Mouse (Mus musculus): ENCODE measurements at regions not wholly inside any gene's neighbourhood (a gene's known extent, or its start where the extent isn't known, plus 50 kb on each side); places are given as distances from the start of the nearest gene placed in this dataset.

DNA sequence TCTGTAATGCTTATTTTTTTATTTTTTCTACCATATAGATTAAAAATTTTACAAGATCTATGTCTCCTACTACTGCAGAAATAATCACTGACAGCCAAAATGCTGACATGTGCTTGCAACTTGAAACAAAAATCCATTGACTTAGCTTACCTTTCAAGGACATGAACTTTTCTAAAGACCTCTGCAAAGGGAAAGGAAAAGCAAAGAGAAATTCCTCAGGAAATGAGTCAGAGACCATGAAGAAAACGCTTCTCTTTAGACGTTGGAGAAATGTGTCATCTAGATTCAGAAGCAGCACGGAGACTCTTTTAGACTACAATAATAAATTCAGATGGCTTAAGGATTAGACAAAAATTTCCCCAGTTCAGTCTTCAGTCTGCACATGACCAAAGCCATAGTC, 2188.6 kb upstream of the Tenm3 start:
- DNase-seq (ENCODE audit: low spot score in 2 of 2) = no peak

DNA sequence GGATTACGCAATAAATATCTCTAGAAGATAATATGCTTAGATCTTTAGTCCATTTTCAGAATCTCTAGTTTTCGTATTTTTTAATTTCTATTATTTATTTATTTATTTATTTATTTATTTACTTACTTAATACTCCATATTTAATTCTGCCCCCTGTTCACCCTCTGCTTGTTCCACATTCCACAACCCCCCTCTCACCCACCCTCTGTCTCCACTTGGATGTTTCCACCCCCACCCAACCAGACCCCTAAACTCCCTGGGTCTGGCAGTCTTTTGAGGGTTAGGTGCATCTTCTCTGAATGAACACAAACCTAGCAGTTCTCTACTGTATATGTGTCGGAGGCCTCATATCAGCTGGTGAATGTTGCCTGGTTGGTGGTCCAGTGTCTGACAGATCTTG, 2166.8 kb upstream of the Tenm3 start:
- no peak for DNase-seq (ENCODE audit: low spot score in 2 of 2)

DNA sequence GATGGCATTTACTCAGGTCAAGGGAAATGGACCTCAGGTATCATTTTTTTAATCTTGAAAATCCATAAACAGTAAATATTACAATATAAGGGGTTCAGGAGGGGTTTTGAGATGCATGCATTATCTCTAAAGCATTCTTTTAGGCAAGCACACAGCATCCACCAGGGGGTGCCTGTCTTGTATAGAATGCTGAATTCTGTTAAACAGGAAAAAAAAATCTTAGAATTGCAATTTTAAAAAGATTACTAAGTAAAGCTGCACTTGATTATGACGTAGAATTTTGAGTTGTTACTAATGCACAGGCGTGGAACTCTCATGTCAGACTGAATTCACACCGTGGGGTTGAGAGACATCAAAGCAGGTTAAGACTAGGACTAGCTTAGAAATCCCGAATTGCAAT, 2123.6 kb upstream of the Tenm3 start:
- DNase-seq (ENCODE audit: low spot score in 2 of 2) = peak; percentile 13 to 52

DNA sequence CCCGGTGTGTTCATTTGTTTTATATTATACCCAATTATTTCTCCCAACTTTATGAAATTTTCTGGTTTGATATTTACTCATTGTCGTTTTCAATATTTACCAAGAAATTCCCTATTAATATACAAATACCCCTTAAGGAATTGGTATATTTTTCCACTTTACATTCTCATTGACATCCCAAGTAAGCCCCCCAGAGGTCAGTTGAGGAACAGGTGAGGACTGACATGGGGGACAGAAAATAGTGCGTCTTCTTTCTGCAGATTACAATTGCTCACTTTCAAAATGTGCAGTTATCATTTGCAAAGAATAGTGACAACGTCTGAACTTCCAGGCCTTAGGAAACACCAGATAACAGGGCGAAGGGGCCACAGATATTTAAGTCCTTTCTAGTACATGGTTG, 2073.8 kb upstream of the Tenm3 start:
- peak in 1 of 2 experiments; percentile 1 for DNase-seq (ENCODE audit: low spot score in 2 of 2)

DNA sequence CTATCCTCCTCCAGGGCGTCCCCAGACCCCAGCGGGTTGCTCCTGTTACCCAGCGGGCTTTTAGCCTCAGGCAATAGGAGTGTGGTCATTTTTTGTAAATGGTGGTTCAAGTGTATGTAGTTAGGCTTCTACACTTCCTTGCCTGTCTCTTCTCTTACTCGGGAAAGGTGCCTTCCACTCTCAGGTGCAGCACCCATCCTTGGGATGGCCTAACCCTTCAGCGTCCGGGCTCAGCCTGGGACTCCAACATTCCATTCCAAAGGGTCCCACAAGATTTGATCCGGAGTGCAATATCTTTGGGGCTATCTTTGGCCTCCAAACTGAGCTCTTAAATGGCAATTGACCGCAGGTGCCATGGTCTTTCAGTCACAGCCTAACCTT, 2073.0 kb upstream of the Tenm3 start:
- peak in 1 of 2 experiments; percentile 3 for DNase-seq (ENCODE audit: low spot score in 2 of 2)

DNA sequence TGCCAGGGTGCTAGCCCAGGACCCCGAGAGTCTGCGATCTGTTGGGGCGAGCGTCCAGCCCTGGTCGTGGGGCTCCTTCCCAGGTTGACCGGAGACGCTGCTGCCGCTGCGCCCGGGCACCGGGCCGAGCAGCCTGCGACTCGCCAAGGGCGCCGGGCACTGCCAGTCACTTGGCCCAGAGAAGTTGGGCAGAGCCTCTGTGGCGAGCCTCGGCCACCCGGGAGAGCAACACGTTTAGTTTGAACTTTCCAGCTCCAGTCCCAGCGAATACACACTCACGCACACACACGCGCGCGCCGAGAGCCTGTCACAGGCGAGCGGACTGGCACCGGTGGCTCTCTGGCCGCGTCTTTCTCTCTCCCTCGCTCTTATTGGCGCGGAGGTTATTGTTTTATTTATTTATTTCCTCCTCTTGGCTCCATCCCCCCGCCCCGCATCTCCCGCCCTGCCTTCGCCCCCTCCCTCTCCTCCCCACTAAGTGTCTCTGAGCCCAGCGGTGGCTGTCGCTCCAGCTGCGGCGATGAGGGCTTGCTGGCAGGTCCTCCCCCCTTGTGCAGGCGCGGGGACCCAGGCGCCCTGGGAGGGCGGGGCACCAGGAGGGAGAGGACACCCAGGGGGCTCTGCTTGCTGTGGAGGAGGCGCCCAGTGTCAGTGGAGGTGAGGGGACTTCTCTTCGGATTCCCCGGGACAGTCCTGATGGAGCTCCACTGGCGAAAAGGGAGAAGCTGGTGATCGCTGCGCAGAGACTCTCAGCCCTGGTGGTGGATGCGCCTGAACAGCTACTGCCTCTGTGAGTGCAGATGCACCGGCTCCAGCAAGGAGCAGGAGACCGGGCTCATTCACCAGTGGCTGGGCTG, 2072.4 kb upstream of the Tenm3 start:
- peak; percentile 61 to 62 for DNase-seq (ENCODE audit: low spot score in 2 of 2)

DNA sequence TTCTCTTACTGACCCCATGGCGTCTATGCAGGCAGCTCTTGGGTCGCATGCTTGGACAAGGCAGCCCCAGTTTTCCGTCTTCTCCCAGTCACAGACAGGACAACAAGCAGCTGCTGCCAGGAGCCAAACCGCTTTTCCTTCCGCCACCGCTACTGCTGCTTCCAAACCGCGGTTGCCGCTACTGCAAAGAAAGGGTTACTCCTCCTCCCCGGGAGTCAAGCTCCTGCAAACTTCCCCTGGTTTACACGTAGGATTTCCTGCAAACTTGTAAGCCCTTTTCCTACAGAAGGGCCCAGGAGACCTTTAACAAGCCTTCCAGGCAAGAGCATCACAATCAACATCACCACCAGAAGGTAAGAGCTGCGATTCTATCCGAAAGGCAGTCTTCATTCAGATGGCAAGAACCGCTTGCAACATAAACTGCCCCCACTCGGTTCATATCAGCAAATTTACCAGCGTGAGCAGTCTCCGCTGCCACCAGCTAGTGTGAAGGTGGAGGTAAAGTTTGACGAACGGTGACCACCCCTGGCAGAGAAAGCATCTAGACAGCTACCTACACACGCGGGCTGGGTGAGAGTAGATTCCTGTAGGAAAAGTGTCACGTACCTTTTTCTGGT, 2071.6 kb upstream of the Tenm3 start:
- peak; percentile 43 to 44 for DNase-seq (ENCODE audit: low spot score in 2 of 2)

DNA sequence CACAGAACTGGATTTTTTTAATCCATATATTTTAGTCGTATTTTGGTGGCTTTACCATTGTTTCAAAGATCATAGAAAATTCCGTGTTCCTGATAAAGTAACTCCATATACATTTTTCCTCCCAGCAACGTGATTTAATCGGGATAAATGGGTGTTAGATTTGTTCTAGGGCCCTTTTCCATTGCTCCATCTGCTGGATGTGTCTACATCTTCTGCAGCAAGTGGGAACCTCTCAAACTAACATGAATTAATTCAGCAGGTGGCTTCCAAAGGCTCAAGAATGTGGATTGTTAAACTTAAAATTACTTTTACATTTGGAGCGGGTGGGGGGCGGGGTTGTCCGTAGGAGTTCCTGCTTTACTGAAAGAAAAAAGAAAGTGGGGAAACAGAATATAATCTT, 2070.9 kb upstream of the Tenm3 start:
- no peak for DNase-seq (ENCODE audit: low spot score in 2 of 2)

DNA sequence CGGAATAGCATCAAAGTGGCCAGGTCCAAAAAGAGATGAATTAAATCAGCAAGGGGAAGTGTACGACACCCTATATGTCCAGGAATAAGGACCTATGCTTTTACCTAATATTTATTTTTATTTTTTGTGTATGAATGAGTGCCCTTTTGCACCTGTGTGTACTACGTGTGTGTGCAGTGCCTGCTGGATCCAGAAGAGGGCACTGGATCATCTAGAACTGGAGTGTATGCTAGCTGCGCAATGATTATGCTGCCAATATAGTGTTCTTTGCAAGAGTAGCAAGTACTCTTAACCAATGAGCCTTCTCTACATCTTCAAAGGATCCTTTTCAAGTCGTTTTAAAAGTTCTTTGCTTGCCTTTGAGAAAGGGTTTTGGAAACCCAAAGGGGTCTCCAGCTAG, 2034.4 kb upstream of the Tenm3 start:
- no peak for DNase-seq (ENCODE audit: low spot score in 2 of 2)

Data from frontal cortex, postnatal 36 days (tissue).